Mouse (Mus musculus) gastrocnemius, adult 2 months (tissue): ENCODE data around the gene Lman1l. TPM values are rescaled to one million over a fixed set of nuclear protein-coding genes. Genes with fewer than 3 reads are reported as not detected.

Experiments
- DNase-seq: peaks from one replicate; pipeline ENCODE4 v3.0.0; 2022
- H3K27ac ChIP-seq: fragments of 200-600 bp; 2 replicates; pipeline ENCODE4 v1.8.1; 2022; ENCODE audit warnings: mild to moderate bottlenecking
- H3K4me3 ChIP-seq: fragments of 200-600 bp; 2 replicates; pipeline ENCODE4 v1.8.1; 2022; ENCODE audit warnings: mild to moderate bottlenecking, moderate library complexity
- CTCF ChIP-seq: fragments of 200-600 bp; IDR thresholded peaks from 2 replicates; pipeline ENCODE4 v1.8.1; 2022; ENCODE audit warnings: antibody characterized with exemption, mild to moderate bottlenecking, moderate library complexity
- intact Hi-C: fragments of 180-260 bp; cut with DNase I; formaldehyde crosslinking; loops from one replicate; pipeline ENCODE4 v1.15.1; 2025
- total RNA-seq, 2 experiments: library from RNA; stranded (reverse); gene quantifications; 2 replicates each; pipeline ENCODE4 v1.2.3; 2021

The Lman1l gene
- total RNA-seq, 2 experiments from 2014 or later: not detected

DNA sequence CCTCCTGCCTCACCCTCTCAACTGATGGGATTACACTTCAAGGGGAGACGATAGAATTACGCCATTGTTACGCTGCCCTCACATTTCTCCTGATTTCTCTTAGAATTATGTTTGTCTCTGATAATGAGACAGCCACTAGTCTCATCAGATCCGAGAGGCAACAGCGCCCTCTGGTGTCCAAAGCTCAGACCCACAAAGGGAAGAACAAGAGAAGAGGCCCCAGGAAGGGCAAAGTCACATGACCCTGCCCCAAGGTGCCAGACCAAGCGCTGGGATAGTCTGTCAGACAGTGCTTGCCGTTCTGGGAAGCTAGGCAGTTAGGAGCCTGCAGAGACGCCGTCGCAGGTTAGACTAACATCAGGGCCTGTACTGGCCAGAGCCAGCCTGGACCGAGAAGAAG is 35.2 kb upstream of the Lman1l start:
- DNase-seq: peak; percentile 96
- peak overlapping the region; percentile 41 for H3K4me3 ChIP-seq
- H3K27ac ChIP-seq: peak overlapping the region; percentile 53
- intact Hi-C loops: loop anchor here (1.0 to 5.0 kb wide), 4 partner anchors 26 to 169 kb away; partner anchors contain the start of genes Cox5a and Fam219b
- TF ChIP-seq CTCF: peak; percentile 94

DNA sequence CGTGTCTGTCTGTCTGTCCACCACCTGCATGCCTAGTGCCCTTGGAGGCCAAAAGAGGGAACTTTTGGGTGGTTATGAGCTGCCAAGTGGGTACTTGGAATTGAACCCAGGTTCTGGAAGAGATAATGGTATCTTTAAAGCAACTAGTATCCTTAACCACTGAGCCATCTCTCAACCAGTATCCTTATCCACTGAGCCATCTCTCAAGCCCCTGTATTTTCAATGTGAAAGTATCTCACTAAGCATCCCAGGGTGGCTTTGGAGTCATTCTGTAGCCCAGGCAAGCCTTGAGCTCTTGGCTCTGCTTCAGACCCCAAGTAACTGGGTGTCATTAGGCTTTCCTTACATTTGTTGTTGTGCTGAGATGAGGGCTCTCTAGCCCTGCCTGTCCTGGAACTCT is 34.4 kb upstream of the Lman1l start:
- no peak for DNase-seq
- intact Hi-C loops: loop anchor here (1.0 to 5.0 kb wide), 4 partner anchors 26 to 168 kb away; partner anchors contain the start of genes Cox5a and Fam219b
- TF ChIP-seq CTCF: no peak
- H3K4me3 ChIP-seq: no peak overlapping the region
- H3K27ac ChIP-seq: no peak overlapping the region

DNA sequence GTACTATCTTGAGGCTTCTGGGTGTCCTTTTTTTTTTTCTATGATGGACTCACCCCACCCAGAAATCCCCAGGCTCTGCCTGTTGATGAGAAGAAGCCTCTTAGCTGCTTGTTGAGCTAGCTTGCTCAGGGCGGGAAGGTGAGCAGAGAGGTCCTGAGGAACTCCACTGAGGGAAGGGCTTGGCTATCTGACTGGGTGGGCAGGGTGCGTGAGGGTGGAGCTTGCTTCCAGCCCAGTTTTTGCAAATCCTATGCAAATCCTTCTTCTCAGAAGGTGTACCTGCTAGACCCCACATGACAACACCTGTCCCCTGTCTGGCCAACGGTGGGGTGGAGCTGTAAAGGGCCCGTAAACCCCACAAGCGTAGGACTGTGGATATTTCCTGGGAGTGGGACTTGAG is 32.7 kb upstream of the Lman1l start, which contains the start of gene Csk:
TSS of gene Csk (minus strand) at position 349 of the 400 bp plus-strand sequence.
- no peak for TF ChIP-seq CTCF
- intact Hi-C loops: no loop called here
- no peak within 1 kb of the TSS for H3K4me3 ChIP-seq
- no peak within 1 kb of the TSS; the same call in 1 of the 2 replicates for H3K27ac ChIP-seq
- no peak for DNase-seq

DNA sequence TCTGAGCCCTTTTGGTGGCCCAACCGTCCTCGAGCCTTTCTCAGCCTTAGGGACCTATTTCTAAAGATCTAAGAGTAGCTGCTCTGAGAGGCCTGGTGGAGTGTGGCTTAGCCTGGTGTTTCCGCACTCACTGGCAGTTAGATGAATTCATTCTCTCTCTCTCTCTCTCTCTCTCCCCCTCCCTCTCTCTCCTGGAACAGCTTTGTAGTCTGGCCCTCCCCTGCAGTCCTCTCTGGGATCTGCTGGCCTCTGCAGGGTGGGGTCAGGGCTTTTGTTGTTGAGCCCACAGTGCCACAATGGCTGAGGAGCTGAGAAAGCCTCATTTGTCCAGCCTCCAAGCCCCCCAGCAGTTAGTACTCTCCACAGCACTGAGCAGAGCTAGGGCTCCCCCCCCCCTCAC is 32.3 kb upstream of the Lman1l start:
- intact Hi-C loops: no loop called here
- Histone ChIP-seq H3K4me3 (no peak overlapping the region), H3K27ac (no peak overlapping the region; the same call in 1 of the 2 replicates)
- TF ChIP-seq CTCF: no peak
- no peak for DNase-seq

DNA sequence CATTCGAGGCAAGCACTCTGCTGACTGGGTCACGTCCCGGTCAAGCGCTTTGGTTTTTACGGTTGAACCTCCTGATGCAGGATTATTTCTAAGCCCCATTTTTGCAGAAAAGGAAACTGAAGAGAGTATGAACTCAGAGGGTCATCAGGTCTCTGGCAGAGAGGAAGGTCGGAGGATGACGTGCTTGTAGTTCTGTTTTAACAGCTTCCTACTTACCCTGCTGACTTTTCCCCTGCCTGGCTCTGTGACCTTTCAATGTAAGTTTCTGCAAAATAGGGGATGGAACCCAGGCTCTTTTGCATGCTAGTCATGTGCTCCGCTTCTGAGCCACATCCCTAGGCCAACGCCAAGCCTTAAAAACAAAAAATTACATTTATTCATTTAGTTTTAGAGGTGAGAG is 31.8 kb upstream of the Lman1l start:
- no peak overlapping the region for H3K27ac ChIP-seq
- intact Hi-C loops: no loop called here
- TF ChIP-seq CTCF: no peak
- H3K4me3 ChIP-seq: no peak overlapping the region
- DNase-seq: no peak

DNA sequence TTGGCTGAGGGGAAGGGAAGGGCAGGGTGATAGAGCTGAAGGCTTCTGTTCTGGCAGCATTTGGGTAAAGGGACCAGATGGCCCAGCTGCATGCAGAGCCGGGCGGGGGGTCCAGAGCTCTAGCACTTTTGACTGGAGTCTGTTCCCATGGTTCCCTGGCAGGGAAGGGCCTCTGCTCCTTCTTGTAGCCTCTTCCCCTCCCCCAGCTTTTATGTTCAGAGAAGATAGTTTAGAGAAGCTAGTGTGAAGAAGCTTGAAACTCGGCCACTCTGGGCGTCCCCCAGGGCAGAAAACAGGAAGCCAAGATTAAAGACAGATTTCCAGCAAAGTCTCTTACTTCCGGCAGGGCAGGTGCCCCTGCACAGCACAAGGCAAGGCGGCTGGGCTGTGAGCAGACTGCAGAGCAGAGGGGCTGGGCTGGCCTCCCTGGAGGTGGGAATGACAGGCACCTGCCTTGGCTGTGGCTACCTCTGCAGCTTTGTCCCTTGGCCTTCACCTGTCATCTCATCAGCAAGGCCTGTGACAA is 30.3 kb upstream of the Lman1l start:
- TF ChIP-seq CTCF: no peak

DNA sequence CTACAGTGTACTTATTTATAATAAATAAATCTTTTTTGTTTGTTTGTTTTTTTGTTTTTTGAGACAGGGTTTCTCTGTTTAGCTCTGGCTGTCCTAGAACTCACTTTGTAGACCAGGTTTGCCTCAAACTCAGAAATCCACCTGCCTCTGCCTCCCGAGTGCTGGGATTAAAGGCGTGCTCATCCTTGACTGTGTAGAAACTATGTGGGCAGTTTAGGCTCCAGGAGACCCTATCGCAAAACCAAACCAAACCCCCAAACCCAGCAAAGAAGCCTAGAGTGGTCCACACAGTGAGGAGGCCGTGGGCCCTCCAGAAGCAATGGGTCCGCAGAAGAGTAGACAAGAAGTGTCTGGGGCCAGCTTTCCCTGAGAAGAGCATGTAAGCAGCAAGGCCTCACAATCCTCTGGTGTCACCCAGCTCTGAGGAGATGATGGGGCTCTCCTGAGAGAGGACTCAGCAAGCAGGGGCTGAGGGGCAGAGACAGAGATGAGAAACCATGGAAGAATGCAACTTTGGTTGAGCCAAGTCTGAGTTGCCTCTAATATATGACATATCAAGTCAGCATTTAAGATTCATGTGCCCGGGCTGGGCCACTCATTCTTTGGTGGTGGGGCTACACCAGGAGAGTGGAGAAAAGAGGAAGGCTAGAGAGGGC is 29.7 kb upstream of the Lman1l start:
- DNase-seq: no peak
- no peak for TF ChIP-seq CTCF
- no peak overlapping the region for H3K4me3 ChIP-seq
- 0 out of 2 replicates have a peak overlapping the region, but pooled peaks have one; percentile 38 for H3K27ac ChIP-seq
- intact Hi-C loops: no loop called here

More for the DNA sequence above, 30.3 kb upstream of the Lman1l start:
- peak overlapping the region; percentile 43; the same call in 1 of the 2 replicates for H3K27ac ChIP-seq
- DNase-seq: no peak
- intact Hi-C loops: no loop called here
- no peak overlapping the region for H3K4me3 ChIP-seq

DNA sequence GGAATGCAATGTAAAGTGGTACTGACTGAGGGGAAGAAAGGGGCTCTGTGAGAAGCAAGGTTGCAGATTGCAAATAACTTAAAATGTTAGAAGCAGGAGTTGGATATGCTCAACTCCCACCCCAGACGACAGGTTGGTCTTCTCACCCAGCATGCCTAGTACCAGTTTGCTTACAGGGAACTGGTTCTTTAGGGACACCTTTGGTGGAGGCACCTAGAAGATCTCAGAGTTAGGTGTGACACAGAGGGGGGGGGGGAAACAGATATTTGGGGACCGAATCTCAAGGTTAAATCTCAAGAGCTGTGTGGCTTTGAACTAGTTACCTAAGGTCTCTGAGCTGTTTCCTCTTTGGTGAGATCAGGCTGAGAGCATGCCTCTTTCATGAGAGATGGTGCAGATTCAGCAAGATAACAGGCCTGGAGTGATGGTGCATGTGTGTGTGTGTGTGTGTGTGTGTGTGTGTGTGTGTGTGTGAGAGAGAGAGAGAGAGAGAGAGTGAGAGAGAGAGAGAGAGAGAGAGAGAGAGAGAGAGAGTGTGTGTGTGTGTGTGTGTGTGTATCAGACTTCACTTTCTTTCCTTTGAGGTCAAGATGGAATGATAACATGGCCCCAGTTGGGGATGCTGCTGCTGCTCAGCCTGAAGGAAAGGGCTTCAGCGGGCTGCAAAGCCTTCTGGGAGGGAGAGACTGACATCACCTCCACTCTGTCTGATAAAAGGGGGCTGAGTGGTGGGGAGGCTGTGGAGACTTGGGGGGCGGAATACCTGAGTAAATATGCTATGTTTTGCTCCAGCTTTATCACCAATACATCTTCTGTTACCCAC is 26.9 kb upstream of the Lman1l start:
- no peak overlapping the region for H3K4me3 ChIP-seq
- H3K27ac ChIP-seq: no peak overlapping the region
- no peak for DNase-seq
- intact Hi-C loops: loop anchor here (5.0 kb wide), 1 partner anchor 105 kb away; no protein-coding TSS in a partner anchor
- no peak for TF ChIP-seq CTCF

DNA sequence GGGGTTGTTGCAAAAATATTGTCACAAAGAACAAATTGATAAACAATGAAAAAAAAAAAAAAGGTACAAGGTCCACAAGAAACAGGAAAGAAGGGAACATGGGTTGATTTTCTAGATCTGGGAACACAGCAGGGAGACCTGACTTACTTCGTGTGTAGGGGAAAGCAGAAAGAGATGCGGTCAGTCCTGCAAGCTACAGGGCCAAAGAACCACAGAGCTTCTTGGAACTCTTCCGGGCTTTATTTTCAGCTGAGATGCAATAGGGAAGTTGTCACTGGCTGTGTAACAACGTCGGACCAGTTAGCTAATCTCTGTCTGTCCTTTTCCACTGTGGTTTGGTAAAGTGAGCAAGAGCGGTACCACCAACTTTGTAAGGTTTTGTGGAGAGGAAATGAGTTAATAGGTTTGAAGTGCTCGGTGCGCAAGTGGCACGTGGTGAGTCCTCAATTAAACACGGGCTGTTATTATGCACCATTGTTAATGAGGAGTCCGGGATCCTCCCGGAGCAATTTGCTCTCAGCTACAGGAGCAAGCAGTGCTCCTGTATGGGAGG is 26.1 kb upstream of the Lman1l start:
- no peak for TF ChIP-seq CTCF

DNA sequence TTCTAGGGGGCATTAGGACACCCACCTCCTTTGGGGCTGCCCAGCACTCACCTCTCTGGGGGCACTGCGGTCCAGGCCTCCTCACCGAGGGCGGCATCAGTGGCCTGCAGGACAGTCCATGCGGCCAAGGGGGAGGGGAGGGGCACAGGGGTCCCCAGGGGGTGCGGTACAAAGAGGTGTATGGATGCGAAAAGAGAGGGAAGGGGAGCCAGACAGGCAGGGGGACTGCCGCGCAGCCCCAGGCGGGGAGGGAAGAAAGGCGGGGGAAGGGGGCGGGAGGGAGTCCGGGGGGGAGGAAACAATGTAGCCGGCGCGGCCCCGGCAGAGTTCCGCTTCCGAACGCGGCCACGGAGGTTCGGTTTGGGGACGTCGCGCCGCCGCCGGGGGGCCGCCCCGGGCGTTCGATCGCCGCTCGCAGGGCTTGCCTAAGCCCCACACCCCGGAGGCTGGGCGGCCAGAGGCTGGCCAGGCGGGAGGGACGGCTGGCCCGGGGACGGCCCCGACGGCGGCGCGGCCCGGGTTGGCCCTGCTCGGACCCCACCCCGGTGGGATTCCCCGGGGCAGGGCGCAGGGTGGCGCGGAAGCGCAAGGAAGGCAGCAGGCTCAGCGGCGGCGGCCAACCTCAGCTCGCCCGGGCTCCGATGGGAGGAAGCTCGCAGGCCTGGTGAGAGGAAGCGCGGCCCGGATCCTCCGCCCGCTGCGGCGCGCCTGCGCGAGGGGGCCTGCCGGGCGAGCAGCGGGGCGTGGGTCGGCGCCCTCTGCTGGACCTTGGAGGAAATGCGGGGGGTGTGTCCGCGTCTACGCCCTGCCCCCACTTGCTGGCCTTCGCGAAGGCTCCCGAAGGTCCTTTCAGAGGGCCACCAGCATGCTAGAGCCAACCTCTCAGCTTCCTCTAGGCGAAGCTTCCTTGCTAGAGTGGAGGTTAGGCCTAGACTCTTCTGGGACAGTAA is 24.6 kb upstream of the Lman1l start:
- intact Hi-C loops: loop anchor here (1.0 to 5.0 kb wide), 2 partner anchors 16 to 103 kb away; no protein-coding TSS in a partner anchor
- TF ChIP-seq CTCF: no peak; the same call in 1 of the 2 replicates
- Histone ChIP-seq H3K27ac (peak overlapping the region; percentile 96), H3K4me3 (peak overlapping the region; percentile 98)
- DNase-seq: peak; percentile 96

More for the DNA sequence above, 26.1 kb upstream of the Lman1l start:
- H3K4me3 ChIP-seq: no peak overlapping the region
- H3K27ac ChIP-seq: no peak overlapping the region
- intact Hi-C loops: loop anchor here (5.0 kb wide), 1 partner anchor 104 kb away; no protein-coding TSS in a partner anchor
- no peak for DNase-seq

DNA sequence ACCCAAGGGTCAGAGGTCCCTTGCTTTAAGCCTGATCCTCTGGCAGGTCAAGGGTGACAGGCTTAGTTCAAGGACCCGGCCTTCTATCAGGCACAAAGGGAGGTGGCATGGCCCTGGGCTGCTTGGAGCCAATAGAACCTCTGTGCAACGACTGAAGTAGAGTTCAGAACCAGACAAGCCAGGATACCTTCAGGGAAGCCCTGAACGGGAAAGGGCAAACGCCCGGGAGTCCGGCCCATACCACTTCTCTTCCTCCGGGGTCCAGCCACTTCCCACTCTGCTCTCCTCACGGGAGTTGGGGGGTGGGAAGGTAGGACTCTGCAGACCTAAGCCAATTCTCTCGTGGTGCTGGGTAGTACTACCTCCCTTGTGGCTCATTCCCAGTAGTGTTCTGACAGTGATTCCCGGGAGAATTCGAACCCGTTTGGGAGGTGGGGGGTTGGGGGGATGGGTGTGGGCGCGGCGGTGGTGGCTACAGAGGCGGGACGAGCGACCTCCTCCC is 23.9 kb upstream of the Lman1l start:
- no peak for TF ChIP-seq CTCF
- H3K27ac ChIP-seq: peak overlapping the region; percentile 96
- no peak for DNase-seq
- intact Hi-C loops: no loop called here
- peak overlapping the region; percentile 98 for H3K4me3 ChIP-seq
